Mouse (Mus musculus) heart, adult 18-20 months (tissue): Measurements from ENCODE around the gene Odf4. TPM values are rescaled to one million over a fixed set of nuclear protein-coding genes. Genes with fewer than 3 reads are reported as not detected.
A peak's percentile ranks its signal among the peaks of the same experiment; 100 is the strongest.

Experiments
- DNase-seq, 2 experiments: peaks; one replicate each; pipeline ENCODE4 v3.0.0; 2021 to 2022; ENCODE audit warnings: mixed read lengths in 1 of 2
- long read RNA-seq, 2 experiments: library from polyadenylated mRNA; stranded (forward); transcript quantifications; one replicate each; pipeline ENCODE4 v2.0.0; 2021
- total RNA-seq, 2 experiments: library from RNA; stranded (reverse); gene quantifications; 2 replicates each; pipeline ENCODE4 v1.2.3; 2021

Gene Odf4
- total RNA-seq = not detected
- long read RNA-seq, experiment 1, partial matches to known transcripts = 0 of 2 reads
- long read RNA-seq, experiment 1, other reads (novel, unspliced or antisense) = 2 of 2 reads
- long read RNA-seq, experiment 2, partial matches to known transcripts = 0 of 4 reads
- long read RNA-seq, experiment 2, other reads (novel, unspliced or antisense) = 4 of 4 reads

DNA sequence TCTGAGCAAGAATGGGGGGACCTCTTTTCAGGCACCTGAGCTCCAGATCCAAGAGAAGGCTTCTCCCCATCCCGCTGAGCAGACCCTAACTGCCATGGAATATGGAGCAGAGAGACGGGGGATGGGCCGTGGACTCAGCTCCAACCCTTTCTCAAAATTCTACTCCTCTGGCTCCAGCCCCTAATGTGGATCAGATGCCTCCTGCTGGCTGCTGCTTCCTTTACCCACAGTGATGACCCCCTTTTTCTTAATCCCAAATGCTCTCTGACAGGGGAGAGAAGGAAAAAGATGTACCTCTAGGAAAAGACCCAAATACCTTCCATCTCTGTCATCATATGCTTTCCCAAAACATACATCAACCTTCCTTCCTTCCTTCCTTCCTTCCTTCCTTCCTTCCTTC lies at the start of gene Odf4:
Odf4 (minus strand) TSS at position 101 of the 400 bp plus-strand sequence.
- no peak for DNase-seq

DNA sequence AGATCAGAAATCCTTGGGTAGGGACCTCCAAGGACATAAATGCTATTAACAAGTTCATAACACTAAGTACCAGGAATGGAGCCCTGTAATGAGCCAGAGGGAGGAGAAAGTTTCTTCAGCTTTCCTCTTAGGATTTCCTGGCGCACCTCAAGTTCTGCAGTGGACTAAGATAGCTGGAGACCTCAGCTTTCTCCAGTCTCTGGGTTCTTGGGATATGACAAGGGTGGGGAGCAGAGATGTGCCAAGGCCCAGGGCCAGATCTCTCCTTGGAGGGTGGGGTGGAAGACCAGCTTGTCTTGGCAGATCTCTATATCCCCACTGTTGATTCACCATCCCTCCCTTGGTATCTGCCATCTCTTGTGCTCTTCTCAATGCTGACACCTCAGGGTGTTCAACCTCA lies 48.7 kb upstream of the Odf4 start:
- no peak for DNase-seq

DNA sequence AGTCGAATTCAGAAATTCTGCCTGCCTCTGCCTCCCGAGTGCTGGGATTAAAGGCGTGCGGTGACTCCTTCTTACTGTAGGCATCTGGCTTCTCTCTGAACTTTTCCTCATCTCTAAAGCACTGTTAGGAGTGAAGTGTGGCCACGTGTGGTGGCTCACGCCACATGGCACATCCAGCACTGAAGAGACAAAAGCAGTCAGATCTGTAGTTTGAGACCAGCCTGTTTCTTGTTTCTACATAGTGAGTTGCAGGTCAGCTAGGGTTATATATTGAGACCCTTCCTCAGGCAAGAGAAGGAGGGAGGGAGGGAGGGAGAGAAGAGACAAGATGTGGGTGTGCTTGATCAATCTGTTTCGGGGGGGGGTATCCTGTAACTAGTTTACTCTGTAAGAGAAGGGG lies 48.2 kb upstream of the Odf4 start, which contains the start of gene Rangrf:
Rangrf (minus strand) TSS at position 101 of the 400 bp plus-strand sequence.
- DNase-seq = no peak

DNA sequence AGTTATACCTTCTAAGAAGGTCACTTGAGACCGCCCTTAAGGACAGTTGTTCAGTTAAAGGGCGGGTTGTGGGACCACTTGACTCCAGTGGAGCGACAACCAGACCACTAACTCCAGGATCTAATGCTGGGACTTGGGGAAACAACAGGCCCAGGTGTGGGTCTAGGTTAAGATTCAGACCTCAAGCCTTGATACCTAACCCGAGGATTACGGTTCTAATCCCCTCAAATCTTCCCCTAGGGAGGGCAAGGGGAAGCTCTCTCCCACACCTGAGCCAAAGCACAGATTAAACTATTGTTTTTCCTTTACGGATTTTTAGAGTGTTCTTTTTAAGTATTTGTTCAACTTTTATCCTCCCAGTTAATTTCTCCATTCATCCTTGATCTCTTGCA lies 47.2 kb upstream of the Odf4 start:
- no peak for DNase-seq

DNA sequence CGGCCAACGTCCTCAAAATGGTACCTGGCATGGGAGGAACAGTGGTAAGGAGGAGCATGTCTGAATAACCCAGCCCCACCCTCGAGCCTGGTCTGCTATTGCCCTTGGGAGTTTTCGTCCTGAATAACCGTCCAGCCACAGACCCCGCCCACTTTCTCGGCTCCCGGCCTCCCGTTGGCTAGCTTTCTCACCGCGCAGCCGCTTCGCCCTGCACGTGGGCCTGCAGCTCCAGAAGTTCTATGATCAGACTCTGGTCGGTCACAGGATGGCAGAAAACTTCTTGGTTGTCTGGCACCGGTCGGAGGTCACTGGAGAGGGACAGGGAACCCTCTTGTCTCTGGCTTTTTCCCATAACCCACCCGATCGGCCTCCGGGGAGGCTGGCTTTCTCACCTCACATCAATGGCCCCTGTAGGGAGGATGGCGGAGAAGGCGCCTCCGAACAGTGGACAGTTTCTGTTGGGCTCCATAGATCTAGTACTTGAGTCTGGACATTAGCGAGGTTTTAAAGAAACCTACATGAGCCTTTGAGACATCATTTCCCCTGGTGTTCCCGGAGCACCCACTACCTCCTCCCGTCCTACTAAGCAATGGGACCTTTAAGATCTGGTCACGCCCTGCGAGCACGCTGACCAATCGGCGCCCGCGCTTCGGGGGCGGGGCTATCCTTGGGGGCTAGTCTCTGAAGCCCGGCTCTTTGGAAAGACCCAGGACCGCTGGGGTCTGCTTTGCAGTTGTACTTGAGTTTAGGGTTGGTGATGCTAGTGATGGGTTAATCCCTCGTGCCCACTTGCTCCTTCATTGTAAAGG lies 46.6 kb upstream of the Odf4 start:
- peak; percentile 92 to 93 for DNase-seq

DNA sequence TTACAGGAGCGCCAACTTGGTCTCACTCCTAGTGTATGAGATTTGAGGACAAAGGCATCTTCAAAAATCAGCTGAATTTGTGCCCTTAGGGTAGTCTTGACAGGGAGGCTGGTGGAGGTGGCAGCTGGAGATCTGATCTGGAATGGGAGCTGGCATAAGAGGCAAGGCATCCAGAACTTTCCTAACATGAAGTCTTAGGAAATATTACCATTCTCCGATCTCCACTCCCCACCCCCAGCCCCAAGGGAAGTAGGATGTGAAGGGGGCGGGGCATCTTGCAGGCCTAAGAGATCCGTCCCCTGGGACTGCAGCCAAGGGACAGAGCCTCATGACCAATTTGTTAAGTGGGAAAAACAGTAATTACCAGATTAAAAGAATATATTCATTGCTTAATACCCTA lies 43.4 kb upstream of the Odf4 start:
- DNase-seq = peak; percentile 56 to 62

DNA sequence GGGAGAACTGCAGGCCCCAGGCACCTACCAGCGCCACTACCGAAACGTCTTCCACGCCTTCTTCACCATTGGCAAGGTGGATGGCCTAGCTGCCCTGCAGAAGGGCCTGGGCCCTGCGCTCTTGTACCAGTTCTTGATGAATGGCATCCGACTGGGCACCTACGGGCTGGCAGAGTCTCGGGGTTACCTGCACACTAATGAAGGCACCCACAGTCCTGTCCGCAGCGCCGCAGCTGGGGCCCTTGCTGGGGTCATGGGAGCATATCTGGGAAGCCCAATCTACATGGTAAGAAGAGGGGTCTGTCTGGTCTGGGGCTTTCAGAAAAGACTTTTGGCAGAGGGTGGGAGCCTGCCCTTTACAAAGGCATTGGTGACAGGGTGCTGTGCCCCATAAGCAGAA lies 41.9 kb upstream of the Odf4 start:
- no peak for DNase-seq

DNA sequence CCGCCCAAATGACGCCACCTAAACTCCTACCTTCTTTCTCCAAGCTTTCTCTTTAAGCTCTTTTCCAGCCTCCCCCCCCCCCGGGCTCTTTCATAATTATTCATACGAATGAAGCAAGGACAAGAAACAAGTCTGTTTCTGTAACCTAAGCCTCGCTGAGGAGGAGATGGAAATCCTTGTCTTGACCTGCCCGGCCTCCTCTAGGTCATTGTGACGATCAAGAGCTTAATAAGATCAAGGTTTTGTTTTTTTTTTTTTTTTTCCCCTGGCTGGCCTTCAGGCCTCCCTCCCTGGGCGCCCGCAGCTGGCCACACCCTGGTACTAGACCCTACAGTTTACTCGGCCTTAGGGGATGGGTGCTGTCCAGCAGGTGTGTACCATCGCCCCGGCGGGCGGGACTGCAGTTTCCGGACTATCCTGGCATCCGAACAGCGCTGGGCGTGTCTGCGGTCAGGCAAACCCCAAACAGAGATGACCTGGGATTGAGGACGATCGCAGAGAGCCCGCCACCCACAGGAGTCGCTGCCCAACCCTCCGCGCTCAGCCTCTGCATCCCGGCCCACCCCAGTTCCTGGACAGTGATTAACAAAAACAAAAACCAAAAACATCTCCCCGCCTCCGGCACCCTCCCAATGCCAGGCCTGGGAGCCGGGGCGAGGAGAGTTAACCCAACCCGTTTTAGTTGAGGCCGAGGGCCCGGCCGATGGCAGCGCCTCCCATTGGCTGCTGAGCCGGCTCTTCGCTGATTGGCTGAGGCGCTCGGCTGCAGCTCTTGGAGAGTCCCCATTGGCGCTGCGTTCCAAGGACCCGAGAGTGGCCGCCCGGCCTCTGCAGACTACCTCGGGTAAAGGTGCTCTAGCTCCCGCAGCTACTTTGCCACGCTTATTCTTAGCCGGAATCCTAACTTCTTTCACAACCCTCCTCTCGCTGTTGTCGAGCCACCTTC lies 40.7 kb upstream of the Odf4 start, which contains the start of gene Slc25a35:
Slc25a35 (plus strand) TSS at position 795 of the 946 bp plus-strand sequence.
- peak; percentile 92 to 96 for DNase-seq

DNA sequence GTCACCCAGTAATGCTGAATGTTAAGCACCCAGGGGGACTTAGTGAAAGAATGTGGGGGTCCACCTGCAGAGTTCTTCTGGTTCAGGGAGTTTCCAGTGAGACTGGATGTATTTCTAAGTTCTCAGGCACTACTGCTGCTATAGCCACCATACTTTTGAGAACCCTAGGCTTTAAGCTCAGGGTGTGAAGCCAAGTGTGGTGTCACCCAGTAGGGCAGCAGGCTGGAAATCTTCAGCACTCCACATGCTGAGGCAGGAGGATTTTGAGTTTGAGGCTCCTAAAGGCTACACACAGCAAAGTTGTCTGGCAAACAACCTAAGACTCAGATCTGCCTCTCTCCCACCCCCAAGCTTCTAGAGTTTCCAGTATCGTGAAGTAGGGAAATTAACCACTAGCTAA lies 39.7 kb upstream of the Odf4 start:
- DNase-seq = no peak

DNA sequence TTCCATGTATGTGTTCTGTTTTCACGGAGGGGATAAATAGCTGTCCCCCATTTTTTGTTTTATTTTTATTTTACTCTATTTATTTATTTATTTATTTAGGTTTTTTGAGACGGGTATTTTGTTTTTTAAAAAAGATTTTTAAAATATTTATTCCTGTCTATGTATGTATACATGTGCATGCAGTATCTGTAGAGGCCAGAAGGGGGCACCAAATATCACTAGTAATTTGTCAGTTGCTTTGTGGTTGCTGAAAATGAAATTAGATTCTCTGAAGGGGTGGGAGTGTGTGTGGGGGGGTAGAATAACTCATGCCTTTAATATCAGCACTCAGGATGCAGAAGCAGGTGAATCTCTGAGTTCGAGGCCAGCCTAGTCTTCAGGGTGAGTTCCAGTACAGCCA lies 39.0 kb upstream of the Odf4 start:
- peak; percentile 60 to 82 for DNase-seq

DNA sequence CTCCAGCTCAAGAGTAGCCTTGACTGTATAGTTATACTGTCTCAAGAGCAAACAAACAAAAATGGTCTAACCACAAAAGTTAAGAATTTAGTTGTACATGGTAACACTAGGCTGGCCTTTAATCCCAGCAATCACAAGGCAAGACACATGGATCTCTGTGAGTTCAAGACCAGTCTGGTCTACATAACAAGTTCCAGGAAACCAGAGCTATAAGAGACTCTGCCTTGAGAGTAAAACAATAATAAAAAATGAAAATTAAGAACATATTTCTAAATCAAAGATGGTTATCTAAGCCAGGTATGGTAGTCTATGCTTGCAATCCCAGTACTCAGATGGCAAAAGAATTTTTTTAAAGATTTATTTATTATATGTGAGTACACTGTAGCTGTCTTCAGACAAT lies 38.2 kb upstream of the Odf4 start:
- no peak for DNase-seq

DNA sequence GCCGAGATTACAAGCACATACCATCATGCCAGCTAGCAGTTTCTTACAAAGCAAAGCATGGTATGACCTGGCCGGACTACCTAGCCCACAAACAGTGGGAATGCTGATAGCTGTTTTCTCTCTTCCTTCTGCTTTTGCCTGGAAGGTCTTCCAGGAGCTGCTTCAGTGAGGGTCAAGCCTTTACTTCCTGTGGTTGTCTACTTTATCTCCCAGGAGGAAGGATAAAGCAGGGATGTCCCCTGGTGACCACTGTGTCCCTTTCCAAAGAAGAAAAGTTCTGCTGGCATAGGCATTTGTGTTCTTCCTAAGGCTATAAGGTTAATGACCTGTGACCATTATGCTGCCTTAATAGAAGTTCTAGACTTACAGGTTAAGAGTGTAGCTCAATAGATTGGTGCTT lies 36.5 kb upstream of the Odf4 start:
- DNase-seq = no peak

DNA sequence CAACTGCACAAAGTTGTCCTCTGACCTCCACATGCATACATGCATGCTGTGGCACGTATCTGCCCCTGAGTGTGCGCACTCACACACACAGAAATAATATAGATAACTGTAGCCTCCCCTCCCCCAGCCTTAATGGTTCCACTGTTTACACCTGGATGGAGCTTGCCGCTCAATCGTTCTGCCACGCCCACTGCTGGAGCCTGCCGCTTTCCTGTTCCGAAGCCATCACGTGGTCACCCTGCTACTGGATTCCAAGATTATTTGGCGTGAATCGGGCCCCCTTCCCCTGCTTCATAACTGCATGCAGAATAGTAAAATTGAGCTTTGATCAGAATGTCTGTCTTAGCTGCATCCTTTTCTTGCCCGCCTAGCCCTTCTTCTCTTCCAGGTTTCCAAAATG lies 35.3 kb upstream of the Odf4 start:
- peak in 1 of 2 experiments; percentile 20 for DNase-seq

DNA sequence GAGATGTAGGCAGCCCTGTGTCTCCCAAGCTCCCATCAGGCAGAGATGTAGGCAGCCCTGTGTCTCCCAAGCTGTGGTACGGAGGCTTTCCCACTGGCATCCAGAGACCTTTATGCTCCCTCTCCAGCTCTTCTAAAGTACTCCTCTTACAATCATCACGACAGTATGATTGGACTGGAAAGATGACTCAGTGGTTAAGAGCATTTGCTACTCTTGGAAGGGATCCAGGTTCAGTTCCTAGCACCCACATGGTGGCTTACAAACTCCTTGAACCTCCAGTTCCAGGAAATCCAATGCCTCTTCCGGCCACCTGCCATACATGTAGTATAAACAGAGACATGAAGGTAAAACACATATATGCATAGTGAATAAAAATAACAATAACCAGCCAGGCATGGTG lies 34.7 kb upstream of the Odf4 start:
- DNase-seq = no peak

DNA sequence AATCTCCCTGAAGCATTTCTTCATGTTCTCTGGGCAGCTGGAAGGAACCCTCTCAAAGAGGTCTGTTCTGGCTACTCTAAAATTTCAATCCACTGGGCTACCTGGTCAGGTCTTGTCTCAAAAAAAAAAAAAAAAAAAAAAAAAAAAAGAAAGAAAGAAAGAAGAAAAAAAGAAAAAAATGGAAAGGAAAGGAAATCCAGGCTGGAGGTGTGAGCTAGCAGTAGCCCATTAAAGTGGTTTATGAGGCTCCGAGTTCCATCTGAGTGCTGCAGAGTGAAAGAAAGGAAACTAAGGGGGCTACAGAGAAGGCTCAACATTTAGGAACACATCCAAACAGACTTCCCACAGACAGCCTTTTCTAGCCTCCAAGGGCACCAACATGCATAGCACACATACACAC lies 31.1 kb upstream of the Odf4 start:
- DNase-seq = no peak

DNA sequence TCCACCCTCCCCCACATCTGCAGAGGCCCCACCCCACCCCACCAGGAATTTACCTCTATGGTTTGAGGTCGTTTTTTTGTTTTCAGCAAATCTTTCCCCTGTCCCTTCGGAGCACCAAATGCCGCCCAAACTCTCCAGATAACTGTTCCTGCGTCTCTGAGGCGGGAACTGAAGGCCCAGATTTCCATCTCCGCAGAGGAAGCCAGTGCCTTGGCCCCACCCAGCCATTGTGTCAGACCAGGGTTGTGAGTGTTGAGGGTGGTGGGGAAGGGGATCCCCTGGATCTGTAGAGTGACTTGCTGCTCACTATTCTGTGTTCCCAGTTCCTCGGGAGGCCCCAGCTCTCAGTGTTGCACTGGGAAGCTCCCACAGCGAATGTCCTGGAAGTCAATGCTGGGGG lies 30.4 kb upstream of the Odf4 start, which contains the start of gene Arhgef15:
Arhgef15 (minus strand) TSS at position 173 of the 400 bp plus-strand sequence.
- peak in 1 of 2 experiments; percentile 65 for DNase-seq

DNA sequence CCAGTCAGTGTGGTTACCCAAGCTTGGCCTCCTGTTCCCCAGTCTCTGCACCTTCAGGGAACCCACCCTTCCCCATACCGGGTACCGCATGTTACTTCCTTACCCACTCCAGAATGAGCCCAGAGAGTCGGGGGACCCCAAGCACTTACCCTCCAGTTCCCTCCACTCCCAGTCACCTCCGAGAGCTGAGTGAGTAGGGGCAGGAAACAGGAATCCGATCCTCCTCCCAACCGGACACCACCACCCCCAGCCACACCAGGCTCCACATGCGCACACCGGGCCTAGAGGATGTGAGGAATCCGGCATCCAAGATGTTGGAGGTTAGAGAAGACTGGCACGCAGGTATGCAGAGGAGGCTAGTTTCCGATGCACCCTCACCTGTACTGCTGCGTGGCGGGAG lies 29.8 kb upstream of the Odf4 start:
- peak in 1 of 2 experiments; percentile 74 for DNase-seq

DNA sequence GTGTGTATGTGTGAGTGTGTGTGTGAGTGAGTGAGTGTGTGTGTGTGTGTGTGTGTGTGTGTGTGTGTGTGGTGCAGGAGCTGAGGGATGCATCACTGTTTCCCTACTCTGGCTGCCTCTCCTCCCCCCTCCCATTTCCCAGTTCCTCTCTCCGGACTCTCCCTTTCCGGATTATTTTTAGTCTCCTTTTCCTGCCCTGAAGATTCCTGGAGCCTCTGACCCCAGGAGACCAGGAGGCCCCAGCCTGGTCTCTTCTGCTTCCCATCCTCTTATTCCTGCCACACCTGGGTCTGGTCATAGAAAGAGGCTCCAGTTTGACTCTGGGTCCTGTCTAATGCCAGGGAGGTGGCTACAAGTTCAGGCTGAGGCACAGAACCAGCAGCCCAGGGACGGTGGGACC lies 29.2 kb upstream of the Odf4 start:
- DNase-seq = peak; percentile 58 to 81

DNA sequence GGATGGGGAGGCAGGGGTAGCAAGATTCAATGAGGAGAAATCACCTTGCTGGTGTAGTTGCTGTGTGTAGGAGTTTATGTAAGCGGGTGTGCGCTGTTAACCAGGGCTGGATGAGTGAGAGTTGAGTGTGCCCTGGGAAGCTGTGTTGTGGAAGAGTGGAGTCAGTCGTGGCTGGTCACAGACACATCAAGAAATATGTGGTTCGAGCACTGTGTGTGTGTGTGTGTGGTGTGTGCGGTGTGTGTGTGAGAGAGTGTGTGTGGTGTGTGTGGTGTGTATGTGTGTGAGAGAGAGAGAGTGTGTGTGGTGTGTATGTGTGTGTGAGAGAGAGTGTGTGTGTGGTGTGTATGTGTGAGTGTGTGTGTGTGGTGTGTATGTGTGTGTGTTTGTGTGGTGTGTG lies 28.6 kb upstream of the Odf4 start:
- no peak for DNase-seq

DNA sequence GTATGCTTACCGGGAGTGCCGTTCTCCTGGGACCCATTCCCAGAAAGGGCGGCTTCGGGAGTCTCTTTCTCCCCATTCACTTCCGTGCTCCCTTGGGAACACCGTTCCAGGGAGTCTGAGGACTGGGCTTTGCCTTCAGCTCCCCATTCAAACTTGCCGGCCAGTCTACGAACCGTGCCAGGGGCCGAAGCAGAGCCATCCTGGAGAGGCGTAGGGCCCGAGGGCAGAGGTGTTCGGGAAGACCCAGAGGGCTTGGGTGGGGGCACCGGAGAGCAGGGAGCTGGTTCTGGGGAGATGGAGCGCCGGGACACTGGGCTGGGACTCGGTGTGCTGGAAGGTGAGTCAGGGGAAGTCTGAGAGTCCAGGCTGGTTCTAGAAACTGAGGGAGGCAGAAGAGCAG lies 27.5 kb upstream of the Odf4 start:
- DNase-seq = peak in 1 of 2 experiments; percentile 37

DNA sequence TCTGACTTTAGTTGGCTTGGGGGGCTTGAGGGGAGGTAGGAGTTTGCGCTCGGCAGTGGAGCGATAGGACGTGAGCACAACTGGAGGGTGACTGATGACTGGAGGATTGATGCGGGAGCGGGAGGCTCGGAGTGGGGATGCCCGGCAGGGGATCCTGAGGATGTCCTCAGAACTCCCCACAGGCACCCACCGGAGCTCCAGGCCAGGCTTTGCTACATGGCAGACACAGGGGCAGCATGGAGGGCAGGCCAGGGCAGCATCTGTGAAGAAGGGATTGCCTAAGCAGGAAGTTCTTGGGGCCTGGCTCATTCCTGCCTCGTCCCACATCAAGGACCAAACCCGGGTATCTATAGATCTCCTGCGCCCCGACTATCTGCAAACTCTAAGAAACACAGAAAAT lies 27.0 kb upstream of the Odf4 start:
- no peak for DNase-seq

DNA sequence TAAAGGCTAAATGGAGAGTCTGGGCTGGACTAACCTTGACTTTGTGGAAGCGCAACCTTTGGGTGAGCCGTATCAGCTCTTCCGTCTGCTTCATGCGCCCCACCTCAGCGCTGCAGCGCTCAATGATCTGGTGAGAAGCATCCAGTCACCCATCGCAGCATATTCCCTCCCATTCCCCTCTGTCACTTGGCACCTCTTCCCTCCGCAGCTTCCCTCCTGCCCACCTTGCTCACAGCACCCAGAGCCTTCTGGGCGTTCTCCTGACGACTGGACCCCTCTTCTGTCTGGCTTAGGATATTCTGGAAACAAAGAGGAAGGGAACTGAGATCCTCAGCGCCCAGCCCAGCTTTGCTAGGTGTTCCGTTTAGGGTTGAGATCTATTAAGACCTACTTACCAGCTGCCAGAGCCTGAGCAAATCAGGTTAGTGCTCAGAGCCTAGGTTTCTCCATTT lies 20.7 kb upstream of the Odf4 start:
- no peak for DNase-seq
